ENCODE assay signal across 15 mouse cellular contexts in the genomic region with DNA sequence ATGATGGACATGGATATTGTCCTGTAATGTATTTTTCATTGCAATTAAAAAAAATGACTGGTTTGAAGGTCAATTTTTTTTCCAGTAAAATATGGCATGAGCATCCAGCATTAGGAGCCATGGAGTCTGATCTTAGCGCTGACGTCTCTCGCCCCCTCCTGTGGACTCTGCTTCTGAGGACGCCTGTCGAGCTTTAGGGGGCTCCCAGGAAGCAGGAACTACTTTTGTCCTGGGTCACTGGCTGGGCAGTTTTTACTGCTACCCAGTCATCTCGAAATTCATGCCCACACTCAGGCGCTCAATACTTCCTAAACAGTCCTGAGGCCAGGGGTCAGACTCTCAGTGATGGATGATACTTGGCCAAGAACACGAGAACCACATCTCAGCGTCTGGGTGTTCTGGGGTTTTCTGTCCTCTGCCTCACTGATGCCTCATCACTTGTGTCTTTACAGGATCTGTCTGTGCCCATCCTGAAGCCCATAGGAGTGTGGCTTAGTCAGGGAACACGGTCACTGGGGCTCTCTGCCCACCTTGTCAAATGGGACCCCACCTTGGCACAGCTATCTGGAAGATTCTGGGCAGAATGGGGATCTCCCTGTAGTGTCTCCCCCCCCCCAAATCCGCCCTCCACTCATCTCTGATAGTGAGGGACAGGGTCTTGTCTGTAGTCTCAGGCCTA. TPM values are rescaled to one million over a fixed set of nuclear protein-coding genes. Genes with fewer than 3 reads are reported as not detected.
DNase-seq lines count a peak whose midpoint lies in the region; ATAC-seq and TF ChIP-seq lines count a peak whose summit lies in the region.
"Had no signal": no experiment of that assay in that cellular context is flagged by ENCODE, and none has a peak within 500 bp of the region (broad histone marks: within the 10 kb centered on the region; RNA-seq: fewer than 3 reads in every experiment).

No protein-coding gene starts in this region.

- H3K9me3 ChIP-seq in kidney, embryonic 14.5 days (ENCODE audit: control insufficient read depth, low read length), result no peaks in the 10 kb centered on the region
- no peaks in the 10 kb centered on the region for H3K9me3 ChIP-seq in lung, postnatal 0 days (ENCODE audit: low read length)
- H3K9me3 ChIP-seq in stomach, embryonic 16.5 days (replicated peaks; ENCODE audit: control insufficient read depth, low read length), result no peaks in the 10 kb centered on the region
- H3K9me3 ChIP-seq in midbrain, postnatal 0 days (ENCODE audit: low read length), result no peaks in the 10 kb centered on the region
- H3K9me3 ChIP-seq: midbrain, embryonic 12.5 days had no signal

- H3K36me3 ChIP-seq in kidney, embryonic 14.5 days (ENCODE audit: control insufficient read depth, insufficient read depth, low read length), result no peaks in the 10 kb centered on the region
- H3K36me3 ChIP-seq in lung, postnatal 0 days (ENCODE audit: insufficient read depth, low read length), result no peaks in the 10 kb centered on the region
- no peaks in the 10 kb centered on the region for H3K36me3 ChIP-seq in stomach, embryonic 16.5 days (ENCODE audit: control insufficient read depth, insufficient read depth, low read length)
- no peaks in the 10 kb centered on the region for H3K36me3 ChIP-seq in midbrain, postnatal 0 days (ENCODE audit: insufficient read depth, low read length)
- H3K36me3 ChIP-seq: midbrain, embryonic 12.5 days had no signal

- 40% methylated on average over 11 of the region's 11 CpGs for WGBS in kidney, embryonic 14.5 days
- 50% methylated on average over 11 of the region's 11 CpGs for WGBS in lung, postnatal 0 days
- WGBS in lung, adult 2 months, result 50% methylated on average over 11 of the region's 11 CpGs
- WGBS in stomach, embryonic 16.5 days, result 61% methylated on average over 11 of the region's 11 CpGs
- 79% methylated on average over 11 of the region's 11 CpGs for WGBS in midbrain, postnatal 0 days

- no peak overlapping the region for H3K4me2 ChIP-seq in kidney, embryonic 14.5 days (replicated peaks; ENCODE audit: low read depth, low read length)
- peak overlapping the region; percentile 17; the same call in 1 of the 2 replicates for H3K4me2 ChIP-seq in lung, postnatal 0 days (replicated peaks; ENCODE audit: low read depth, low read length)
- 0 out of 2 replicates have a peak overlapping the region, but pooled peaks have one; percentile 38 for H3K4me2 ChIP-seq in stomach, embryonic 16.5 days (ENCODE audit: low read depth, low read length)
- H3K4me2 ChIP-seq in midbrain, postnatal 0 days (ENCODE audit: low read depth, low read length, poor library complexity, severe bottlenecking), result no peak overlapping the region
- H3K4me2 ChIP-seq: liver, embryonic 11.5 days; midbrain, embryonic 12.5 days had no signal

- no peak for TF ChIP-seq EP300 in lung, postnatal 0 days (IDR thresholded peaks at IDR 0.05)

- TF ChIP-seq CTCF in gastrocnemius, adult 2 months (IDR thresholded peaks at IDR 0.05), result no peak
- TF ChIP-seq CTCF in lung, postnatal 0 days (IDR thresholded peaks at IDR 0.05), result no peak
- TF ChIP-seq CTCF in lung, adult 2 months (IDR thresholded peaks at IDR 0.05; ENCODE audit: insufficient read depth, low read length), result no peak
- TF ChIP-seq CTCF in midbrain, postnatal 0 days (IDR thresholded peaks at IDR 0.05), result no peak

- intact Hi-C loops in gastrocnemius, adult 2 months (cut with DNase I), result no loop called here

- TF ChIP-seq POLR2A in lung, adult 2 months (IDR thresholded peaks at IDR 0.05; ENCODE audit: borderline replicate concordance, extremely low read depth, low read depth, low read length), result no peak

- peaks cover 26% of the 10 kb centered on the region for H3K4me1 ChIP-seq in kidney, embryonic 14.5 days (ENCODE audit: control insufficient read depth, insufficient read depth, low read length)
- peaks cover 12% of the 10 kb centered on the region; the same call in 1 of the 2 replicates for H3K4me1 ChIP-seq in lung, postnatal 0 days (ENCODE audit: insufficient read depth, low read depth, low read length)
- H3K4me1 ChIP-seq in lung, adult 2 months (ENCODE audit: control insufficient read depth, insufficient read depth, low read length), result peaks cover 10% of the 10 kb centered on the region
- peaks cover 31% of the 10 kb centered on the region for H3K4me1 ChIP-seq in stomach, embryonic 16.5 days (ENCODE audit: control insufficient read depth, insufficient read depth, low read length)
- no peaks in the 10 kb centered on the region for H3K4me1 ChIP-seq in midbrain, postnatal 0 days (ENCODE audit: insufficient read depth, low read length)

- no peak overlapping the region for H3K4me3 ChIP-seq in gastrocnemius, adult 2 months
- no peak overlapping the region for H3K4me3 ChIP-seq in kidney, embryonic 14.5 days (ENCODE audit: low read length)
- no peak overlapping the region for H3K4me3 ChIP-seq in lung, postnatal 0 days (ENCODE audit: low read depth, low read length)
- no peak overlapping the region for H3K4me3 ChIP-seq in lung, adult 2 months (replicated peaks; ENCODE audit: extremely low read depth, low read depth, low read length)
- H3K4me3 ChIP-seq in stomach, embryonic 16.5 days (replicated peaks; ENCODE audit: low read length), result no peak overlapping the region
- no peak overlapping the region for H3K4me3 ChIP-seq in midbrain, postnatal 0 days (ENCODE audit: low read depth, low read length)
- H3K4me3 ChIP-seq: midbrain, embryonic 12.5 days had no signal

- H3K27me3 ChIP-seq in kidney, embryonic 14.5 days (ENCODE audit: control insufficient read depth, insufficient read depth, low read length), result no peaks in the 10 kb centered on the region
- no peaks in the 10 kb centered on the region for H3K27me3 ChIP-seq in lung, postnatal 0 days (replicated peaks; ENCODE audit: insufficient read depth, low read length)
- no peaks in the 10 kb centered on the region for H3K27me3 ChIP-seq in stomach, embryonic 16.5 days (ENCODE audit: control insufficient read depth, insufficient read depth, low read length)
- H3K27me3 ChIP-seq in midbrain, postnatal 0 days (ENCODE audit: insufficient read depth, low read length), result no peaks in the 10 kb centered on the region
- H3K27me3 ChIP-seq: midbrain, embryonic 12.5 days had no signal

- ATAC-seq in kidney, embryonic 14.5 days (ENCODE audit: low FRiP score, low TSS enrichment), result no peak
- ATAC-seq in lung, postnatal 0 days, result no peak
- no peak for ATAC-seq in stomach, embryonic 16.5 days (ENCODE audit: insufficient read depth, low FRiP score)
- ATAC-seq in midbrain, postnatal 0 days (ENCODE audit: low FRiP score), result no peak
- ATAC-seq: activated CD4-positive, CD25-positive, alpha-beta regulatory T cell, adult 4 months; inflammation-experienced regulatory T-cells, adult 6 months had no signal

- DNase-seq in gastrocnemius, adult 2 months, result no peak
- no peak for DNase-seq in gastrocnemius, postnatal 25 days
- DNase-seq in kidney, adult 8-10 months, result no peak
- no peak for DNase-seq in lung, postnatal 0 days (ENCODE audit: low spot score)
- no peak for DNase-seq in lung, adult 2 months
- no peak for DNase-seq in midbrain, postnatal 0 days (ENCODE audit: low spot score)
- DNase-seq: adrenal gland, postnatal 25 days; cerebellum, adult 9-11 months; layer of hippocampus, adult 9-11 months had no signal

- no peak overlapping the region for H3K9ac ChIP-seq in kidney, embryonic 14.5 days (ENCODE audit: low read depth, low read length)
- no peak overlapping the region for H3K9ac ChIP-seq in lung, postnatal 0 days (replicated peaks; ENCODE audit: low read depth)
- H3K9ac ChIP-seq in stomach, embryonic 16.5 days (ENCODE audit: low read length), result no peak overlapping the region; the same call in 1 of the 2 replicates
- H3K9ac ChIP-seq in midbrain, postnatal 0 days (replicated peaks; ENCODE audit: low read length, poor library complexity, severe bottlenecking), result no peak overlapping the region
- H3K9ac ChIP-seq: midbrain, embryonic 12.5 days had no signal

- peak overlapping the region; percentile 73 for H3K27ac ChIP-seq in gastrocnemius, adult 2 months
- peak overlapping the region; percentile 38; the same call in 1 of the 2 replicates for H3K27ac ChIP-seq in kidney, embryonic 14.5 days (ENCODE audit: low read depth, low read length)
- H3K27ac ChIP-seq in lung, postnatal 0 days (ENCODE audit: low read length), result peak overlapping the region; percentile 44; the same call in 1 of the 2 replicates
- peak overlapping the region; percentile 94 for H3K27ac ChIP-seq in stomach, embryonic 16.5 days (ENCODE audit: low read length)
- H3K27ac ChIP-seq in midbrain, postnatal 0 days (ENCODE audit: low read depth, low read length), result no peak overlapping the region
- H3K27ac ChIP-seq: midbrain, embryonic 12.5 days had no signal

RNA-seq across cellular contexts. Expression of gene D10Jhu81e, which starts 29.9 kb away (rescaled TPM):
- total RNA-seq in gastrocnemius, adult 2 months (2021), result 100 to 1,000 TPM; 231 to 289 TPM
- total RNA-seq in gastrocnemius, postnatal 25 days (2021), result 100 to 1,000 TPM; 225 to 235 TPM
- 16.3 and 85.4 TPM in 2 replicates for polyA plus RNA-seq in kidney, embryonic 14.5 days (2014; fragmentation: Nextera tagmentation; extraction: Ambion mirVana)
- 24.8 and 27.0 TPM in 2 replicates for polyA plus RNA-seq in lung, postnatal 0 days (2015; fragmentation: Nextera tagmentation; extraction: Ambion mirVana)
- polyA plus RNA-seq in lung, adult 2 months (2012; rRNA removed), result 105 and 113 TPM in 2 replicates
- 39.5 and 46.6 TPM in 2 replicates for polyA plus RNA-seq in stomach, embryonic 16.5 days (2015; fragmentation: Nextera tagmentation; extraction: Ambion mirVana)
- total RNA-seq in midbrain, postnatal 0 days (2014; rRNA removed), result 80.0 and 119 TPM in 2 replicates
- polyA plus RNA-seq in midbrain, postnatal 0 days (2015; fragmentation: Nextera tagmentation; extraction: Ambion mirVana), result 24.1 and 26.7 TPM in 2 replicates

RNA-seq across cellular contexts. Expression of gene Pwp2, which starts 45.2 kb away (rescaled TPM):
- 10 to 100 TPM; 10.7 to 11.0 TPM for total RNA-seq in gastrocnemius, adult 2 months (2021)
- 1 to 10 TPM; 7.6 to 8.3 TPM for total RNA-seq in gastrocnemius, postnatal 25 days (2021)
- 10.4 and 19.9 TPM in 2 replicates for polyA plus RNA-seq in kidney, embryonic 14.5 days (2014; fragmentation: Nextera tagmentation; extraction: Ambion mirVana)
- 5.8 and 6.4 TPM in 2 replicates for polyA plus RNA-seq in lung, postnatal 0 days (2015; fragmentation: Nextera tagmentation; extraction: Ambion mirVana)
- polyA plus RNA-seq in lung, adult 2 months (2012; rRNA removed), result 6.7 and 8.7 TPM in 2 replicates
- polyA plus RNA-seq in stomach, embryonic 16.5 days (2015; fragmentation: Nextera tagmentation; extraction: Ambion mirVana), result 15.5 and 16.6 TPM in 2 replicates
- total RNA-seq in midbrain, postnatal 0 days (2014; rRNA removed), result 21.9 and 24.5 TPM in 2 replicates
- 13.4 and 14.2 TPM in 2 replicates for polyA plus RNA-seq in midbrain, postnatal 0 days (2015; fragmentation: Nextera tagmentation; extraction: Ambion mirVana)

Comparison
In these comparisons a context has a peak if more than half of its experiments do, and no peak if none do; other contexts are left out.
1. H3K4me2 ChIP-seq: peak in lung, postnatal 0 days (single experiment) and stomach, embryonic 16.5 days (single experiment); none in kidney, embryonic 14.5 days (single experiment) and midbrain, postnatal 0 days (single experiment).